Mouse (Mus musculus) MEL (cell line): ENCODE results near the gene Bach2.

Experiments used
- CTCF ChIP-seq, 3 experiments: IDR thresholded peaks in 2 of 3; conservative IDR thresholded peaks in 1 of 3; 2 replicates each; pipeline ENCODE4 v1.5.1; 2011 to 2012; ENCODE audit warnings: low read length in 3 of 3, low read depth in 2 of 3, mild to moderate bottlenecking in 2 of 3, improper control_type of control experiment in 1 of 3, inconsistent platforms in 1 of 3, mixed read lengths in 1 of 3, moderate library complexity in 1 of 3; ENCODE audit not compliant: control insufficient read depth in 1 of 3, insufficient read depth in 1 of 3, poor library complexity in 1 of 3, severe bottlenecking in 1 of 3
- EP300 ChIP-seq, 2 experiments: IDR thresholded peaks; 2 replicates each; pipeline ENCODE4 v1.6.1; 2011; ENCODE audit warnings: improper control_type of control experiment in 2 of 2, low read length in 2 of 2, low read depth in 1 of 2, mild to moderate bottlenecking in 1 of 2
- HCFC1 ChIP-seq: IDR thresholded peaks from 2 replicates; pipeline ENCODE4 v1.6.1; 2012; ENCODE audit warnings: low read depth, mild to moderate bottlenecking, inconsistent platforms, low read length, improper control_type of control experiment, moderate library complexity
- MAZ ChIP-seq: IDR thresholded peaks from 2 replicates; pipeline ENCODE4 v1.6.1; 2012; ENCODE audit warnings: low read depth, mild to moderate bottlenecking, inconsistent platforms, low read length, improper control_type of control experiment
- NRF1 ChIP-seq: IDR thresholded peaks from 2 replicates; pipeline ENCODE4 v1.6.1; 2014; ENCODE audit warnings: low read depth, mild to moderate bottlenecking, inconsistent platforms, low read length, improper control_type of control experiment, moderate library complexity; ENCODE audit not compliant: poor library complexity, insufficient read depth, severe bottlenecking
- POLR2A ChIP-seq, 2 experiments: IDR thresholded peaks; 2 replicates each; pipeline ENCODE4 v1.6.1; 2011 to 2012; ENCODE audit warnings: low read length in 2 of 2, mild to moderate bottlenecking in 2 of 2, control low read depth in 1 of 2, improper control_type of control experiment in 1 of 2, low read depth in 1 of 2, moderate library complexity in 1 of 2; ENCODE audit not compliant: control insufficient read depth in 1 of 2, insufficient read depth in 1 of 2, poor library complexity in 1 of 2
- POLR2AphosphoS2 ChIP-seq: IDR thresholded peaks from 2 replicates; pipeline ENCODE4 v1.6.1; 2011; ENCODE audit warnings: low read length, improper control_type of control experiment
- RAD21 ChIP-seq: IDR thresholded peaks from 2 replicates; pipeline ENCODE4 v1.6.1; 2011; ENCODE audit warnings: mild to moderate bottlenecking, low read depth, low read length, improper control_type of control experiment
- SIN3A ChIP-seq: IDR thresholded peaks from 2 replicates; pipeline ENCODE4 v1.6.1; 2012; ENCODE audit warnings: low read length, improper control_type of control experiment, inconsistent platforms
- TCF12 ChIP-seq: IDR thresholded peaks from 2 replicates; pipeline ENCODE4 v1.6.1; 2014; ENCODE audit warnings: low read depth, mild to moderate bottlenecking, inconsistent platforms, low read length, improper control_type of control experiment, moderate library complexity
- ZKSCAN1 ChIP-seq: IDR thresholded peaks from 2 replicates; pipeline ENCODE4 v1.6.1; 2012; ENCODE audit warnings: low read depth, mild to moderate bottlenecking, inconsistent platforms, low read length, improper control_type of control experiment, moderate library complexity

DNA sequence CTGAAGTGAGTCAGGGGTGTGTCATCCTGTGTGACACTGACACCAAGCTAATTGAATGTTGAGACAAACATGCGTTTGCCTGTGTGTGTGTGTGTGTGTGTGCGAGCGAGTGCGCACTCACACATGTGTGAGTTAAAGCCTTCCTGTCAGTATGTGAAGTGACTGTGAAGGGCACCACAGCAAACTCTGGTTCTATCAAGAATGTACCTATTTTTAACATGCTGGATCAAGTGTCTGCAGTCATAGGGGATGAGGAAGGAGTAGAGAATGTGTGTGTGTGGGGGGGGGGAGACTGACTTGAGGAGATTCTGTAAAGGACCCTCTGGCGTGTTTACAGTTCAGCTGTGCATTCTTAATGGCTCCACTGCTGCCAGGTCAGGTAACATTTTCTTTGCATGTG lies 64.1 kb downstream of the Bach2 start:
- TF ChIP-seq CTCF (IDR thresholded peaks at IDR 0.05 in 2 of 3, conservative IDR thresholded peaks at IDR 0.05 in 1 of 3; ENCODE audit: control insufficient read depth in 1 of 3, insufficient read depth in 1 of 3, low read depth in 2 of 3, low read length in 3 of 3, poor library complexity in 1 of 3, severe bottlenecking in 1 of 3) (no peak), ZKSCAN1 (no peak), HCFC1 (no peak), NRF1 (no peak), MAZ (no peak), TCF12 (no peak), POLR2AphosphoS2 (no peak), RAD21 (no peak), POLR2A (IDR thresholded peaks at IDR 0.05; ENCODE audit: control insufficient read depth in 1 of 2, insufficient read depth in 1 of 2, low read depth in 1 of 2, low read length in 2 of 2, poor library complexity in 1 of 2) (no peak), SIN3A (no peak), EP300 (IDR thresholded peaks at IDR 0.05; ENCODE audit: low read depth in 1 of 2, low read length in 2 of 2) (no peak)
